ENCODE assay signal across 8 mouse cellular contexts in the genomic region with DNA sequence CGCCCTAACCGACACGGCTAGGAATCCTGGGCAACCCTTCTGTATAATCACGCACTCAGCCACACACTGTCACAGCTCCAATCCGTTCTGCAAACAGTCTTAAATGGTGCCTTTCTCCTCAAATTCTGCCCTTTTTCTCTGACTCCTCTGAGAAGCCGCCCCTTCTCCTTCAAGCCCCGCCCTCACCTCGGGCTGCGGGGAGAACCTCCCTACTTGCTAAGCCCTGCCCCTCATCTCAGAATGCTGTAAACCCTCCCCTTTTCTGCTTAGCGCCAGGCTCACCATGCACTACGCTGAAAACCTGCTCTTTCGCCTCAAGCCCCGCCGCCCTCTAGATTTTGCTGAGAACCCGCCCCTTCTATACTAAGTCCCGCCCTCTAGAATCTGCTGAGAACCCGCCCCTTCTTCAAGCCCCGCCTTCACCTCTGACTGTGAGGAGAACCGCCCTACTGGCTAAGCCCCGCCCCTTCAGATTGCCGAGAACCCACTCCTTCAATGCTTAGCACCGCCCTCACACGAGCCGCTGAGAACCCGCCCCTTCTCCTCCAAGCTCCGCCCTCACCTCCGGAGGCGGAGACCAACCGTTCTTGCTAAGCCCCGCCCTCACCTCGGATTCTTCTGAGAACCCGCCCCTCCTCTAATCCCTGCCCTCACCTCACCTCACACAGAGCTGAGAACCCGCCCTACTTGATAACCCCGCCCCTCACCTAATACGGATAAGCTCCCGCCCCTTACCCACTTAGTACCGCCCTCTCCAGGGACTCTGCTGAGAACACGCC. TPM values are rescaled to one million over a fixed set of nuclear protein-coding genes. Genes with fewer than 3 reads are reported as not detected.
A peak's percentile ranks its signal among the peaks of the same experiment; 100 is the strongest.
DNase-seq lines count a peak whose midpoint lies in the region; ATAC-seq and TF ChIP-seq lines count a peak whose summit lies in the region.

No protein-coding gene starts in this region.

- peak overlapping the region; percentile 60 for H3K9ac ChIP-seq in heart, embryonic 15.5 days
- peak overlapping the region; percentile 38 for H3K9ac ChIP-seq in liver, embryonic 14.5 days (replicated peaks)
- peak overlapping the region; percentile 45 for H3K9ac ChIP-seq in neural tube, embryonic 11.5 days (ENCODE audit: low read length)
- H3K9ac ChIP-seq in stomach, postnatal 0 days (ENCODE audit: low read length) = peak overlapping the region; percentile 48

- no peaks in the 10 kb centered on the region for H3K27me3 ChIP-seq in forebrain, embryonic 10.5 days (ENCODE audit: poor library complexity, severe bottlenecking)
- H3K27me3 ChIP-seq in heart, embryonic 15.5 days = no peaks in the 10 kb centered on the region
- no peaks in the 10 kb centered on the region for H3K27me3 ChIP-seq in liver, embryonic 14.5 days (ENCODE audit: control insufficient read depth, insufficient read depth, low read length)
- H3K27me3 ChIP-seq in neural tube, embryonic 11.5 days (ENCODE audit: control insufficient read depth, insufficient read depth, low read length) = no peaks in the 10 kb centered on the region
- no peaks in the 10 kb centered on the region for H3K27me3 ChIP-seq in stomach, postnatal 0 days (ENCODE audit: control insufficient read depth, insufficient read depth, low read length)

- peak overlapping the region; percentile 61 for H3K4me3 ChIP-seq in forebrain, embryonic 10.5 days
- peak overlapping the region; percentile 63 for H3K4me3 ChIP-seq in heart, embryonic 15.5 days
- peak overlapping the region; percentile 63 to 73 for H3K4me3 ChIP-seq in liver, embryonic 14.5 days (ENCODE audit: insufficient read depth in 1 of 2, low read depth in 2 of 2, low read length in 2 of 2)
- H3K4me3 ChIP-seq in neural tube, embryonic 11.5 days (ENCODE audit: low read depth, low read length) = peak overlapping the region; percentile 41
- peak overlapping the region; percentile 54 for H3K4me3 ChIP-seq in stomach, postnatal 0 days (ENCODE audit: low read depth, low read length)

- under 1% methylated on average over 38 of the region's 38 CpGs for WGBS in forebrain, embryonic 10.5 days
- WGBS in heart, embryonic 15.5 days = 0% methylated on average over 38 of the region's 38 CpGs
- under 1% methylated on average over 36 of the region's 38 CpGs for WGBS in liver, embryonic 14.5 days (ENCODE audit: insufficient replicate concordance)
- WGBS in neural tube, embryonic 11.5 days = under 1% methylated on average over 38 of the region's 38 CpGs
- WGBS in stomach, postnatal 0 days = 1% methylated on average over 38 of the region's 38 CpGs

- no peak for TF ChIP-seq CTCF in liver, embryonic 14.5 days (IDR thresholded peaks at IDR 0.05; ENCODE audit: low read depth)
- TF ChIP-seq CTCF in stomach, postnatal 0 days (IDR thresholded peaks at IDR 0.05; ENCODE audit: low read depth) = no peak

- H3K4me1 ChIP-seq in forebrain, embryonic 10.5 days = peaks cover 20% of the 10 kb centered on the region
- H3K4me1 ChIP-seq in heart, embryonic 15.5 days (replicated peaks) = peaks cover 10% of the 10 kb centered on the region
- H3K4me1 ChIP-seq in liver, embryonic 14.5 days (replicated peaks; ENCODE audit: control insufficient read depth in 2 of 2, insufficient read depth in 2 of 2, low read length in 1 of 2) = peaks cover 32 to 38% of the 10 kb centered on the region in 2 experiments
- no peaks in the 10 kb centered on the region for H3K4me1 ChIP-seq in neural tube, embryonic 11.5 days (ENCODE audit: control insufficient read depth, insufficient read depth, low read length)
- H3K4me1 ChIP-seq in stomach, postnatal 0 days (replicated peaks; ENCODE audit: control insufficient read depth, insufficient read depth) = 0 out of 2 replicates have a peak, but pooled peaks cover 2% of the 10 kb centered on the region

- no peaks in the 10 kb centered on the region for H3K36me3 ChIP-seq in forebrain, embryonic 10.5 days (replicated peaks)
- no peaks in the 10 kb centered on the region for H3K36me3 ChIP-seq in heart, embryonic 15.5 days
- H3K36me3 ChIP-seq in liver, embryonic 14.5 days (replicated peaks; ENCODE audit: control insufficient read depth, insufficient read depth, low read depth) = no peaks in the 10 kb centered on the region
- no peaks in the 10 kb centered on the region for H3K36me3 ChIP-seq in neural tube, embryonic 11.5 days (ENCODE audit: control insufficient read depth, insufficient read depth, low read length)
- H3K36me3 ChIP-seq in stomach, postnatal 0 days (ENCODE audit: control insufficient read depth, insufficient read depth, low read length) = no peaks in the 10 kb centered on the region

- ATAC-seq in CD4-positive, CD25-positive, alpha-beta regulatory T cell, adult 4 months = peak; percentile 77
- peak; percentile 94 for ATAC-seq in heart, embryonic 15.5 days (replicated peaks; ENCODE audit: insufficient number of reproducible peaks, insufficient read depth, low FRiP score, low read depth)
- peak; percentile 84 for ATAC-seq in liver, embryonic 14.5 days (ENCODE audit: insufficient read depth)
- peak; percentile 92 for ATAC-seq in neural tube, embryonic 11.5 days (ENCODE audit: insufficient read depth, low FRiP score, low TSS enrichment)
- peak; percentile 96 for ATAC-seq in stomach, postnatal 0 days (ENCODE audit: low FRiP score, low TSS enrichment)

- H3K9me3 ChIP-seq in forebrain, embryonic 10.5 days = 0 out of 2 replicates have a peak, but pooled peaks cover 3% of the 10 kb centered on the region
- no peaks in the 10 kb centered on the region for H3K9me3 ChIP-seq in heart, embryonic 15.5 days (replicated peaks)
- H3K9me3 ChIP-seq in liver, embryonic 14.5 days (ENCODE audit: control insufficient read depth, low read length) = no peaks in the 10 kb centered on the region
- no peaks in the 10 kb centered on the region for H3K9me3 ChIP-seq in neural tube, embryonic 11.5 days (ENCODE audit: control insufficient read depth, low read length)
- no peaks in the 10 kb centered on the region for H3K9me3 ChIP-seq in stomach, postnatal 0 days (ENCODE audit: control insufficient read depth, low read length)

- peak; percentile 93 for DNase-seq in c-Kit-positive CD71-negative TER-119-negative erythroid progenitor cells, embryonic 14.5 days (ENCODE audit: low read depth)
- peak; percentile 98 for DNase-seq in forebrain, embryonic 10.5 days (ENCODE audit: extremely low spot score, low spot score)
- DNase-seq in kidney, postnatal 25 days = peak; percentile 99 to 100
- peak; percentile 83 to 92 (median 89) for DNase-seq in liver, embryonic 14.5 days (ENCODE audit: low read depth in 3 of 3, low spot score in 3 of 3)
- peak; percentile 98 for DNase-seq in neural tube, embryonic 11.5 days (ENCODE audit: low spot score)
- peak; percentile 100 for DNase-seq in stomach, postnatal 0 days (ENCODE audit: low spot score)

- peak overlapping the region; percentile 74 for H3K4me2 ChIP-seq in heart, embryonic 15.5 days
- H3K4me2 ChIP-seq in liver, embryonic 14.5 days (ENCODE audit: low read depth) = peak overlapping the region; percentile 69
- H3K4me2 ChIP-seq in neural tube, embryonic 11.5 days (ENCODE audit: low read depth) = peak overlapping the region; percentile 44
- peak overlapping the region; percentile 70 for H3K4me2 ChIP-seq in stomach, postnatal 0 days (replicated peaks; ENCODE audit: low read depth)

- no peak for TF ChIP-seq EP300 in liver, embryonic 14.5 days (IDR thresholded peaks at IDR 0.05; ENCODE audit: low read depth)
- no peak for TF ChIP-seq EP300 in stomach, postnatal 0 days (optimal IDR thresholded peaks at IDR 0.05)

- peak overlapping the region; percentile 84 for H3K27ac ChIP-seq in forebrain, embryonic 10.5 days
- H3K27ac ChIP-seq in heart, embryonic 15.5 days = peak overlapping the region; percentile 89
- H3K27ac ChIP-seq in liver, embryonic 14.5 days = peak overlapping the region; percentile 38
- H3K27ac ChIP-seq in neural tube, embryonic 11.5 days (ENCODE audit: low read depth, low read length) = peak overlapping the region; percentile 71
- peak overlapping the region; percentile 86 for H3K27ac ChIP-seq in stomach, postnatal 0 days (replicated peaks)

RNA-seq across cellular contexts. Expression of gene Zfp78, which starts 0.6 kb away (rescaled TPM):
- 1 to 10 TPM; 4.0 to 5.1 TPM for polyA plus RNA-seq in CD4-positive, CD25-positive, alpha-beta regulatory T cell, adult 4 months (2017; shearing (Covaris generic))
- polyA plus RNA-seq in forebrain, embryonic 10.5 days (2016; fragmentation: Nextera tagmentation; extraction: Ambion mirVana) = 1.9 and 2.1 TPM in 2 replicates
- polyA plus RNA-seq in heart, embryonic 15.5 days (2015; fragmentation: Nextera tagmentation; extraction: Ambion mirVana) = 1.1 and 1.3 TPM in 2 replicates
- polyA plus RNA-seq in liver, embryonic 14.5 days (2012; rRNA removed) = 0.23 and 0.67 TPM in 2 replicates
- 0.76 and 0.83 TPM in 2 replicates for polyA plus RNA-seq in liver, embryonic 14.5 days (2014; fragmentation: Nextera tagmentation; extraction: Ambion mirVana)
- 3.0 and 3.3 TPM in 2 replicates for polyA plus RNA-seq in neural tube, embryonic 11.5 days (2014; fragmentation: Nextera tagmentation; extraction: Ambion mirVana)
- polyA plus RNA-seq in stomach, postnatal 0 days (2015; fragmentation: Nextera tagmentation; extraction: Ambion mirVana) = 1.0 and 1.9 TPM in 2 replicates

RNA-seq across cellular contexts. Expression of gene Gm3854, which starts 18.9 kb away (rescaled TPM):
- polyA plus RNA-seq in CD4-positive, CD25-positive, alpha-beta regulatory T cell, adult 4 months (2017; shearing (Covaris generic)) = under 1 TPM; 0.11 to 0.39 TPM
- polyA plus RNA-seq in forebrain, embryonic 10.5 days (2016; fragmentation: Nextera tagmentation; extraction: Ambion mirVana) = 2.7 and 3.4 TPM in 2 replicates
- polyA plus RNA-seq in heart, embryonic 15.5 days (2015; fragmentation: Nextera tagmentation; extraction: Ambion mirVana) = 0.73 and 1.3 TPM in 2 replicates
- 0.13 and 0.20 TPM in 2 replicates for polyA plus RNA-seq in liver, embryonic 14.5 days (2012; rRNA removed)
- 0.06 and 0.16 TPM in 2 replicates for polyA plus RNA-seq in liver, embryonic 14.5 days (2014; fragmentation: Nextera tagmentation; extraction: Ambion mirVana)
- polyA plus RNA-seq in neural tube, embryonic 11.5 days (2014; fragmentation: Nextera tagmentation; extraction: Ambion mirVana) = 2.7 and 3.3 TPM in 2 replicates
- 0.35 and 0.41 TPM in 2 replicates for polyA plus RNA-seq in stomach, postnatal 0 days (2015; fragmentation: Nextera tagmentation; extraction: Ambion mirVana)

RNA-seq across cellular contexts. Expression of gene Zfp28, which starts 20.6 kb away (rescaled TPM):
- 1 to 10 TPM; 4.0 to 5.5 TPM for polyA plus RNA-seq in CD4-positive, CD25-positive, alpha-beta regulatory T cell, adult 4 months (2017; shearing (Covaris generic))
- polyA plus RNA-seq in forebrain, embryonic 10.5 days (2016; fragmentation: Nextera tagmentation; extraction: Ambion mirVana) = 9.3 and 10.9 TPM in 2 replicates
- polyA plus RNA-seq in heart, embryonic 15.5 days (2015; fragmentation: Nextera tagmentation; extraction: Ambion mirVana) = 8.0 and 8.8 TPM in 2 replicates
- polyA plus RNA-seq in liver, embryonic 14.5 days (2012; rRNA removed) = 0.63 and 1.0 TPM in 2 replicates
- 0.91 and 1.2 TPM in 2 replicates for polyA plus RNA-seq in liver, embryonic 14.5 days (2014; fragmentation: Nextera tagmentation; extraction: Ambion mirVana)
- polyA plus RNA-seq in neural tube, embryonic 11.5 days (2014; fragmentation: Nextera tagmentation; extraction: Ambion mirVana) = 14.4 and 14.9 TPM in 2 replicates
- 2.4 and 2.6 TPM in 2 replicates for polyA plus RNA-seq in stomach, postnatal 0 days (2015; fragmentation: Nextera tagmentation; extraction: Ambion mirVana)

RNA-seq across cellular contexts. Expression of gene Zfp583, which starts 31.4 kb away (rescaled TPM):
- polyA plus RNA-seq in CD4-positive, CD25-positive, alpha-beta regulatory T cell, adult 4 months (2017; shearing (Covaris generic)) = 1 to 10 TPM in 1 of 2 experiments, under 1 TPM in 1; 0.94 to 1.4 TPM
- 6.0 and 6.8 TPM in 2 replicates for polyA plus RNA-seq in forebrain, embryonic 10.5 days (2016; fragmentation: Nextera tagmentation; extraction: Ambion mirVana)
- 3.6 and 4.4 TPM in 2 replicates for polyA plus RNA-seq in heart, embryonic 15.5 days (2015; fragmentation: Nextera tagmentation; extraction: Ambion mirVana)
- 0.73 and 0.79 TPM in 2 replicates for polyA plus RNA-seq in liver, embryonic 14.5 days (2012; rRNA removed)
- polyA plus RNA-seq in liver, embryonic 14.5 days (2014; fragmentation: Nextera tagmentation; extraction: Ambion mirVana) = 0.54 and 0.88 TPM in 2 replicates
- polyA plus RNA-seq in neural tube, embryonic 11.5 days (2014; fragmentation: Nextera tagmentation; extraction: Ambion mirVana) = 8.2 and 9.4 TPM in 2 replicates
- polyA plus RNA-seq in stomach, postnatal 0 days (2015; fragmentation: Nextera tagmentation; extraction: Ambion mirVana) = 1.9 and 2.0 TPM in 2 replicates

RNA-seq across cellular contexts. Expression of gene Smim17, which starts 36.1 kb away (rescaled TPM):
- not detected for polyA plus RNA-seq in CD4-positive, CD25-positive, alpha-beta regulatory T cell, adult 4 months (2017; shearing (Covaris generic))
- 0.34 and 0.90 TPM in 2 replicates for polyA plus RNA-seq in forebrain, embryonic 10.5 days (2016; fragmentation: Nextera tagmentation; extraction: Ambion mirVana)
- polyA plus RNA-seq in heart, embryonic 15.5 days (2015; fragmentation: Nextera tagmentation; extraction: Ambion mirVana) = 0.28 TPM in 1 of 2 replicates, not detected in the other
- 0.03 and 0.42 TPM in 2 replicates for polyA plus RNA-seq in liver, embryonic 14.5 days (2012; rRNA removed)
- not detected in 2 replicates for polyA plus RNA-seq in liver, embryonic 14.5 days (2014; fragmentation: Nextera tagmentation; extraction: Ambion mirVana)
- 0.07 and 0.33 TPM in 2 replicates for polyA plus RNA-seq in neural tube, embryonic 11.5 days (2014; fragmentation: Nextera tagmentation; extraction: Ambion mirVana)
- polyA plus RNA-seq in stomach, postnatal 0 days (2015; fragmentation: Nextera tagmentation; extraction: Ambion mirVana) = 0.02 and 0.10 TPM in 2 replicates

Comparison
In these comparisons a context has a peak if more than half of its experiments do, and no peak if none do; other contexts are left out.
1. Peak in every context shown above with its lines: DNase-seq, ATAC-seq, H3K4me3 ChIP-seq and H3K27ac ChIP-seq.
2. H3K27ac ChIP-seq: peak in every context shown above with its lines; median percentile 89 in heart, embryonic 15.5 days; 86 in stomach, postnatal 0 days; 84 in forebrain, embryonic 10.5 days; 71 in neural tube, embryonic 11.5 days; 38 in liver, embryonic 14.5 days.